Mouse (Mus musculus): ENCODE results near the gene Rnf135. TPM values are rescaled to one million over a fixed set of nuclear protein-coding genes. Genes with fewer than 3 reads are reported as not detected.
"Not testable (repeated sequence)": the region's sequence is repeated elsewhere in the genome, so short reads cannot be mapped to it uniquely, and the experiment has no call there.

The Rnf135 gene
- polyA plus RNA-seq, 1 experiment from 2014 or later, result 11.7 TPM

DNA sequence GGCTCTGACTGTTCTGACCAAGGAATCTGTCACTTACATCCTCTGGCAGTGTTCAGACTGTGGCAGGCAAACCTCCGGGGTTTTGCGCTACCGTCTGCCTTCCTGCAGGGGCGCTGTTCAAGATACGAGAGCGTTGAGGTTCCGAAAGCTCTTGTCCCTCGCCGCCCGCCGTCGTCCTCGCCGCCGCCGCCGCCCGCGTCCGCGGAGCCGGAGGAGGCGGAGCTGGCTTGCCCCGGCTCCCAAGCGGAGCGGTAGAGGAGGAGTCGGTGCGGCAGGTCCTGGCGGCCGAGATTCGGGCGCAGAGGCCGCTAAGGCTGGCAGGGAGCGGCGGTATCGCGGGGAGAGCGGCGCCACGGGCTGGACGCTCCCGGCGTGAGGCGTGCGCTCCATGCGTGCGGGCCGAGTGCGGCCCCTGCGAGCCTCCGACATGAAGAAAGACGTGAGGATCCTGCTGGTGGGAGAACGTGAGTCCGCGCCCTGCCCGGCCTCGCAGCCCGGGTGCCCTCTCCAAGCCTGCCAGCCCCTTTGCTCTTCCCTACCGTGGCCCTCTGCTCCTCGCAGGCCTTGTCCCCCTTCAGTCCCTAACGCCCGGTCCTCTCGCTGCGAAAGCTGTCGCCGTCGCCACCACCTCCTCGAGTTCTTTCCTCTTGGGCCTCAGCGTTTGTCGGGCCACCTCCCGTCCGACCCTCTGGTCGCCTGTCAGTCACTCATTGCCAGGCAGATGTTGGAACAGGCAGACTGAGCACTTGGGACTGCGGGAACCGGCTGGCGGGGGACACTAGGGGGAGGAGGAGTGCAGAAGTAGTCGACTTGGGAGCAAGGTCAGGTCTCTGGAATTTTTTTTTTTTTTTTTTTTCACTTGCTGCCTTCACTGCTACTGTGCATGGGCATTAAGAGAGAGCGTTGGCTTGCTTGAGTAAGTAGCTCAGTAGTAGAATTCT, 25.5 kb downstream of the Rnf135 start, which contains the start of gene Rhot1:
Gene Rhot1, plus strand, starts transcription at position 160 of the 941 bp plus-strand sequence.
- WGBS, result under 1% methylated on average over 74 of the region's 78 CpGs
- ATAC-seq (ENCODE audit: borderline replicate concordance, extremely low read depth, low FRiP score, low TSS enrichment), result peak; percentile 92
- Histone ChIP-seq H3K27ac (peak within 1 kb of the TSS; percentile 95), H3K4me2 (peak within 1 kb of the TSS; percentile 65), H3K27me3 (no peaks in the 10 kb centered on the region), H3K9me3 (no peaks in the 10 kb centered on the region), H3K4me3 (peak within 1 kb of the TSS; percentile 89), H3K36me3 (peaks cover 8% of the 10 kb centered on the region; the same call in 1 of the 2 replicates), H3K4me1 (peaks cover 9% of the 10 kb centered on the region), H3K9ac (peak within 1 kb of the TSS; percentile 95)

DNA sequence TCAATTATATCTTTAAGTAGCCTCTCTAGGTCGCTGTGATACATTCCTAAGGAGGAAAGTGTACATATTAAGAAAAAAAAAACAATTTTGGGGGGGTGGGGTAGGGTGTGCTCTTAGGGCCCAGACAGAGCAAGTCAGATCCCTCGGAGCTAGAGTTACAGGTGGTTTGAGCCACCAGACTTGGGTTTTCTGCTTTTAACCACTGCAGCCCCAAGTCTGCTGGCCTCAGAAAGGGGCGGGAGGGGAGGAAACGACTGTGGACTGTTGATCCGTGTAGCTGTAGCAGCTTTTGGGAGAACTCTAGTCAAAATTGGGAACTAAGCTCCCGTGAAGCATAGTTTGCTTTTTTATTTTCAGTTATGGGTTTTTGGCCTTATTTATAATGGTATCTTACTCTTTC, 26.7 kb downstream of the Rnf135 start:
- Histone ChIP-seq H3K36me3 (peaks cover 13% of the 10 kb centered on the region; the same call in 1 of the 2 replicates), H3K4me1 (peaks cover 9% of the 10 kb centered on the region), H3K4me3 (peak overlapping the region; percentile 89), H3K9ac (peak overlapping the region; percentile 95), H3K9me3 (no peaks in the 10 kb centered on the region), H3K27me3 (no peaks in the 10 kb centered on the region), H3K4me2 (peak overlapping the region; percentile 65), H3K27ac (no peak overlapping the region)
- ATAC-seq (ENCODE audit: borderline replicate concordance, extremely low read depth, low FRiP score, low TSS enrichment), result no peak
- 33% methylated on average over 6 of the region's 6 CpGs for WGBS

- Histone ChIP-seq H3K36me3 (peaks cover 13% of the 10 kb centered on the region; the same call in 1 of the 2 replicates), H3K27ac (no peak overlapping the region), H3K27me3 (no peaks in the 10 kb centered on the region), H3K4me1 (peaks cover 9% of the 10 kb centered on the region), H3K4me3 (no peak overlapping the region), H3K4me2 (no peak overlapping the region), H3K9ac (no peak overlapping the region), H3K9me3 (no peaks in the 10 kb centered on the region)
- WGBS, result 88% methylated on average over 2 of the region's 2 CpGs
- ATAC-seq (ENCODE audit: borderline replicate concordance, extremely low read depth, low FRiP score, low TSS enrichment), result no peak
Measured at GRCm38 (mm10) chr11:80212282-80212681, 28.6 kb downstream of the Rnf135 start.

GRCm38 (mm10) chr11:80215291-80215690, 31.6 kb downstream of the Rnf135 start:
- Histone ChIP-seq H3K36me3 (peaks cover 13% of the 10 kb centered on the region; the same call in 1 of the 2 replicates), H3K27ac (no peak overlapping the region), H3K27me3 (no peaks in the 10 kb centered on the region), H3K4me3 (no peak overlapping the region), H3K4me1 (peaks cover 5% of the 10 kb centered on the region), H3K4me2 (no peak overlapping the region), H3K9ac (no peak overlapping the region), H3K9me3 (no peaks in the 10 kb centered on the region)
- no peak for ATAC-seq (ENCODE audit: borderline replicate concordance, extremely low read depth, low FRiP score, low TSS enrichment)
- WGBS, result 87% methylated on average over 3 of the region's 3 CpGs

DNA sequence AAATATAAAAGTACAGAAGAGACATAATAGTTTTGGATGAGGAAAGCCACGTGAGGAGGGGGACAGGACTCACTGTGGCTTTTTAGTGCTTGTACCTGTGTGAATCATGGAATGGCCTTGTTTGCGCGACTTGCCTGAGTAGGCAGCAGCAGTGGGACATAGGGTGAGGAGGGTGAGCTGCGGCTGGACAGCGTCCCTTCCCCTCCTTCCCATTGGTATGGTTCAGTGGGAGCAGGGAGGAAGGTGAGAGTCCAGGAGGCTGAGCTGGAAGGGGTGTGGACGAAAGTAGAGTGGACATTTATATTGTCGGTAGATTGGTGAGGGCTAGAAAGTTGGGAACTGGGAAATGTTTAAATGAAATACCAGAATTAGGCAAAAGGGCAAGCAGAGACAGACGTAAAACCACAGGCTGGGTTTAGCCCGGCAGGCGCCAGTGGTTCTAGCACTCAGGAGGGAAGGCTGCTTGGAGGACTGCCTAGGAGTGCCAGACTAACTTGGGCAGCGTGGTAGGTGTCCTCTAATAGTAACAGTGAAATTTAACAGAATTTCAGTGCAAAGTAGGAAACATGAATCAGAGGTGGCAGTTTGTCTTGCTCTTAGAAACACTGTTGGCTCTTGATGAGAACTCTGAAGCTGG, 35.1 kb downstream of the Rnf135 start:
- H3K9ac ChIP-seq, result no peak overlapping the region
- no peak overlapping the region for H3K4me2 ChIP-seq
- no peak for ATAC-seq (ENCODE audit: borderline replicate concordance, extremely low read depth, low FRiP score, low TSS enrichment)
- H3K9me3 ChIP-seq, result no peaks in the 10 kb centered on the region
- WGBS, result 82% methylated on average over 11 of the region's 11 CpGs
- H3K4me1 ChIP-seq, result no peaks in the 10 kb centered on the region
- no peak overlapping the region for H3K4me3 ChIP-seq
- H3K27me3 ChIP-seq, result no peaks in the 10 kb centered on the region
- no peak overlapping the region for H3K27ac ChIP-seq
- H3K36me3 ChIP-seq, result peaks cover 24% of the 10 kb centered on the region

GRCm38 (mm10) chr11:80230066-80230465, 46.4 kb downstream of the Rnf135 start:
- not testable (repeated sequence) for H3K27me3 ChIP-seq; H3K4me3 ChIP-seq; H3K4me1 ChIP-seq; H3K9me3 ChIP-seq; H3K9ac ChIP-seq; H3K4me2 ChIP-seq; ATAC-seq (ENCODE audit: borderline replicate concordance, extremely low read depth, low FRiP score, low TSS enrichment); H3K27ac ChIP-seq
- peaks cover 44% of the 10 kb centered on the region for H3K36me3 ChIP-seq
- WGBS, result 98% methylated on average over 3 of the region's 5 CpGs

DNA sequence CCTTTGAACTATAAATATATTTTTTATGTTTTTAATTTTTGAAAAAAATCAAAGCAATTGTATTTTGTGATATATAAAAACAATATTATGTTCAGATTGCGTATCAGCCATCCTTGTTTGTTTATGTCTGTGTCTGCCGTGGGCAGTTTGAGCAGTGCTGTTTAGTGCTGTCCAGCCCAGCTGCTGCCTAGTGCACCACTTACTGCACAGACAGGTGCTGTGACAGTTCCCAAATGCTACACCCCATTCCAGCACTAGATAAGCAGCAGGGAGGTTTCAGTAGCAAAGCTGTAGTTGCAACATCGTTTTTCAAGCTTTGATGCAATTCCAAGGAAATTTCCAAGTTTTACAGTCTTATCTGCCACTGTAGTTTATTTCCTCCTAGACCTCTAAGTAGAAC, 53.6 kb downstream of the Rnf135 start:
- 51% methylated on average over 3 of the region's 3 CpGs for WGBS
- ATAC-seq (ENCODE audit: borderline replicate concordance, extremely low read depth, low FRiP score, low TSS enrichment), result no peak
- Histone ChIP-seq H3K27me3 (no peaks in the 10 kb centered on the region), H3K9ac (no peak overlapping the region), H3K36me3 (peaks cover 29% of the 10 kb centered on the region), H3K27ac (no peak overlapping the region), H3K9me3 (no peaks in the 10 kb centered on the region), H3K4me1 (no peaks in the 10 kb centered on the region), H3K4me3 (no peak overlapping the region), H3K4me2 (no peak overlapping the region)

GRCm38 (mm10) chr11:80238306-80238705, 54.7 kb downstream of the Rnf135 start:
- Histone ChIP-seq H3K27ac (no peak overlapping the region), H3K27me3 (no peaks in the 10 kb centered on the region), H3K36me3 (peaks cover 36% of the 10 kb centered on the region), H3K4me2 (no peak overlapping the region), H3K4me3 (no peak overlapping the region), H3K9ac (no peak overlapping the region), H3K9me3 (no peaks in the 10 kb centered on the region), H3K4me1 (no peaks in the 10 kb centered on the region)
- 88% methylated on average over 4 of the region's 4 CpGs for WGBS
- ATAC-seq (ENCODE audit: borderline replicate concordance, extremely low read depth, low FRiP score, low TSS enrichment), result no peak

DNA sequence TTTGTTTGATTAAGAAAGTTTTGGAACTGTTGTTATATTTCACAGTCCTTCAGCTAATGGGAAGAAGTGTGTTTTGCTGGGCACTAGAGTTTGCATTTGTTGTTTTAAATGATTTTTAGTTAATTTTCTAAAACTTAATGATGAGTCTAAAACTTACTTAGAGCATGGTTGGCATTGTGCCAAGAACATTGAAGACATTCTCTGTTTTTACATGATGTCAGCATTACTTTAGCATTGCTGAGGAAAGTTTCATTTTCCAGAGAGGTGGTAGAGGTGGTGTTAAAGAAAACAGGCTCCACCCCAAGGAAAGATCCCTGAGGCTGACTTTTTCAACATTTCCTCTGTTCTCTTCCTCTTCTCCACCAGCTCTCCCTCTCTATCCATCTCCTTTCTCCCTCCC, 63.4 kb downstream of the Rnf135 start:
- Histone ChIP-seq H3K36me3 (peaks cover 70% of the 10 kb centered on the region), H3K27ac (no peak overlapping the region), H3K9me3 (no peaks in the 10 kb centered on the region), H3K4me3 (no peak overlapping the region), H3K4me1 (no peaks in the 10 kb centered on the region), H3K4me2 (no peak overlapping the region), H3K27me3 (no peaks in the 10 kb centered on the region), H3K9ac (no peak overlapping the region)
- ATAC-seq (ENCODE audit: borderline replicate concordance, extremely low read depth, low FRiP score, low TSS enrichment), result no peak

GRCm38 (mm10) chr11:80248531-80248930, 64.9 kb downstream of the Rnf135 start:
- H3K9ac ChIP-seq, result no peak overlapping the region
- no peaks in the 10 kb centered on the region for H3K4me1 ChIP-seq
- 84% methylated on average over 3 of the region's 3 CpGs for WGBS
- no peak overlapping the region for H3K27ac ChIP-seq
- H3K4me2 ChIP-seq, result no peak overlapping the region
- peaks cover 56% of the 10 kb centered on the region for H3K36me3 ChIP-seq
- no peak for ATAC-seq (ENCODE audit: borderline replicate concordance, extremely low read depth, low FRiP score, low TSS enrichment)
- H3K4me3 ChIP-seq, result no peak overlapping the region
- no peaks in the 10 kb centered on the region for H3K9me3 ChIP-seq
- H3K27me3 ChIP-seq, result no peaks in the 10 kb centered on the region
